Mouse (Mus musculus): ENCODE data around the gene Thtpa.
A peak's percentile ranks its signal among the peaks of the same experiment; 100 is the strongest.

Gene Thtpa

GRCm38 (mm10) chr14:55078366-55078989, 16.1 kb upstream of the Thtpa start:
- no peak for DNase-seq (ENCODE audit: low spot score)

GRCm38 (mm10) chr14:55079214-55079970, 15.2 kb upstream of the Thtpa start:
- DNase-seq (ENCODE audit: low spot score): peak; percentile 63

GRCm38 (mm10) chr14:55081105-55081504, 13.5 kb upstream of the Thtpa start:
- no peak for DNase-seq (ENCODE audit: low spot score)

GRCm38 (mm10) chr14:55083481-55083880, 11.1 kb upstream of the Thtpa start:
- DNase-seq (ENCODE audit: low spot score): no peak

- no peak for DNase-seq (ENCODE audit: low spot score)
Observed at GRCm38 (mm10) chr14:55085324-55086008, 9.1 kb upstream of the Thtpa start.

GRCm38 (mm10) chr14:55086009-55086514, 8.5 kb upstream of the Thtpa start:
- DNase-seq (ENCODE audit: low spot score): no peak

- no peak for DNase-seq (ENCODE audit: low spot score)
Observed at GRCm38 (mm10) chr14:55089199-55089947, 5.2 kb upstream of the Thtpa start.

- DNase-seq (ENCODE audit: low spot score): no peak
Observed at GRCm38 (mm10) chr14:55091209-55091865, 3.2 kb upstream of the Thtpa start.

GRCm38 (mm10) chr14:55092011-55092577, 2.5 kb upstream of the Thtpa start, which contains the start of gene Zfhx2:
Gene Zfhx2, minus strand, starts transcription at chr14:55092324.
- DNase-seq (ENCODE audit: low spot score): peak; percentile 76

GRCm38 (mm10) chr14:55093927-55094326, 657 bp upstream of the Thtpa start:
- DNase-seq (ENCODE audit: low spot score): no peak

- DNase-seq (ENCODE audit: low spot score): no peak
Observed at GRCm38 (mm10) chr14:55095263-55095662, 679 bp downstream of the Thtpa start.

GRCm38 (mm10) chr14:55095671-55096070, 1.1 kb downstream of the Thtpa start:
- no peak for DNase-seq (ENCODE audit: low spot score)

GRCm38 (mm10) chr14:55096573-55097087, 2.0 kb downstream of the Thtpa start:
- DNase-seq (ENCODE audit: low spot score): no peak

- no peak for DNase-seq (ENCODE audit: low spot score)
Observed at GRCm38 (mm10) chr14:55097646-55098045, 3.1 kb downstream of the Thtpa start.

GRCm38 (mm10) chr14:55098067-55098466, 3.5 kb downstream of the Thtpa start:
- no peak for DNase-seq (ENCODE audit: low spot score)

GRCm38 (mm10) chr14:55101592-55101991, 7.0 kb downstream of the Thtpa start:
- DNase-seq (ENCODE audit: low spot score): peak; percentile 53

GRCm38 (mm10) chr14:55102253-55102785, 7.7 kb downstream of the Thtpa start:
- DNase-seq (ENCODE audit: low spot score): no peak

- no peak for DNase-seq (ENCODE audit: low spot score)
Observed at GRCm38 (mm10) chr14:55104365-55104764, 9.8 kb downstream of the Thtpa start.

GRCm38 (mm10) chr14:55105386-55105785, 10.8 kb downstream of the Thtpa start:
- DNase-seq (ENCODE audit: low spot score): no peak

All from ovary, postnatal 14 days (tissue).